Mouse (Mus musculus) 3134 (cell line): ENCODE measurements around the gene Il6.
"Not testable (repeated sequence)": the region's sequence is repeated elsewhere in the genome, so short reads cannot be mapped to it uniquely, and the experiment has no call there.

Experiments used
- DNase-seq: peaks from one replicate; pipeline ENCODE4 v3.0.0-alpha.2; 2011; ENCODE audit warnings: low spot score; ENCODE audit not compliant: insufficient read length; ENCODE audit errors: extremely low read depth

The Il6 gene

DNA sequence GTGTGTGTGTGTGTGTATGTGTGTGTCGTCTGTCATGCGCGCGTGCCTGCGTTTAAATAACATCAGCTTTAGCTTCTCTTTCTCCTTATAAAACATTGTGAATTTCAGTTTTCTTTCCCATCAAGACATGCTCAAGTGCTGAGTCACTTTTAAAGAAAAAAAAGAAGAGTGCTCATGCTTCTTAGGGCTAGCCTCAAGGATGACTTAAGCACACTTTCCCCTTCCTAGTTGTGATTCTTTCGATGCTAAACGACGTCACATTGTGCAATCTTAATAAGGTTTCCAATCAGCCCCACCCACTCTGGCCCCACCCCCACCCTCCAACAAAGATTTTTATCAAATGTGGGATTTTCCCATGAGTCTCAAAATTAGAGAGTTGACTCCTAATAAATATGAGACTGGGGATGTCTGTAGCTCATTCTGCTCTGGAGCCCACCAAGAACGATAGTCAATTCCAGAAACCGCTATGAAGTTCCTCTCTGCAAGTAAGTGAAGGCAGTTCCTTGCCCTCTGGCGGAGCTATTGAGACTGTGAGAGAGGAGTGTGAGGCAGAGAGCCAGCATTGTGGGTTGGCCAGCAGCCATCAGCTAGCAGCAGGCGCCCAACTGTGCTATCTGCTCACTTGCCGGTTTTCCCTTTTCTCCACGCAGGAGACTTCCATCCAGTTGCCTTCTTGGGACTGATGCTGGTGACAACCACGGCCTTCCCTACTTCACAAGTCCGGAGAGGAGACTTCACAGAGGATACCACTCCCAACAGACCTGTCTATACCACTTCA, at the start of gene Il6:
TSS of gene Il6 (plus strand) at position 389 of the 778 bp plus-strand sequence.
- peak; percentile 73 for DNase-seq

DNA sequence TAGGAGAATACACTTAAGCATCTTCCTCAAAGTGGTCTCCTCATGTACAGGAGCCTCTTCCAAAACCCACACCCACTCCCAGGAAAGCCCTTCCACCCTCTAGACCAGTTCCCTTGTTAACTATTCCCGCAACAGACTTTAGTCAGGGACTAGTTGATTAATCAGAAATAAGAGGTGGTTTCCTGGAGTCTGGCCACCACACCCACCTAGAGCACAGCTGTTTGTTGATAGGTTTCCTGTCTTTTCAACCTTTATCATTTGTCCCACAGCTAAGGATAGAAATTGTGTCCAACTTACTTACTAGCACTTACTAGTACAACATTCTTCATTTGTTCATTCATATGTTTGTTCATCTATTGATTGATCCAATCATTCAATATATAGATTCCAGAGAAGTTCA, 49.4 kb upstream of the Il6 start:
- DNase-seq = no peak

DNA sequence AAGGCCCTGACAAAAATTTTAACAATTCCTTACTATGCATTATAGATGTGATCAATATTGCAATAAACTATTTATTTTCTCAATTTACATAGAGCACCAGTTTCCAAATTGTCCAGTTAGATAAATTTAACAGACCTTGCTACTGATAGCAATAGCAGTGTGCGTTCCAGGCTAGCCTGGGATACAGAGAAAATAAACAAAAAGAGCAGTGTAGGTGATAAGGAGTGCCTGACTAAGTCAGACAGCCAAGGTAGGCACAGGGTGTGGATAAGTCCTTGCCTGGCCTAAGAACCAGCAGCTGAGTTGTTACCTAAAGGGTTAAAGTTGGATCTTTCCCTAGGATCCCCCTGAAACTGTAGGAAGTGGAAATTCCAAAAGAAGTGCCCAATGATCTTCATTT, 42.7 kb upstream of the Il6 start:
- no peak for DNase-seq

DNA sequence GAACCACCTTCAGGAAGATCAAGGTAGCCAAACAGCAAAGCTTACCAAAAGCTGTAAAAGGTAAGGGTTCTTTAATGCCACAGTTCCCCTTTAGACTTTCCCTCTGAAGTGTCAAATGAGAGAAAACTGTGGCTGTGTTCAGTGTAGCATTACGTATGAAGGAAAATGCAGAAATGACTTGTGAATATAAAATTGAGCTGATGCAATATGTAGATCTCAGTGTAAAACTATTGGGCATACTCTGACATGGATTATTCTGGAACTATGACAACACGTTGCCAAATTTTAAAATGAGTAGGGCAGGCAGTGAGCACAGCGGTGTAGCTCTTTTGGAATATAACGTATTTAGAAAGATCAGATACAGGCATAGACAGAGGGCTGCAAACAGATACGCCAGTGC, 40.1 kb upstream of the Il6 start:
- no peak for DNase-seq

DNA sequence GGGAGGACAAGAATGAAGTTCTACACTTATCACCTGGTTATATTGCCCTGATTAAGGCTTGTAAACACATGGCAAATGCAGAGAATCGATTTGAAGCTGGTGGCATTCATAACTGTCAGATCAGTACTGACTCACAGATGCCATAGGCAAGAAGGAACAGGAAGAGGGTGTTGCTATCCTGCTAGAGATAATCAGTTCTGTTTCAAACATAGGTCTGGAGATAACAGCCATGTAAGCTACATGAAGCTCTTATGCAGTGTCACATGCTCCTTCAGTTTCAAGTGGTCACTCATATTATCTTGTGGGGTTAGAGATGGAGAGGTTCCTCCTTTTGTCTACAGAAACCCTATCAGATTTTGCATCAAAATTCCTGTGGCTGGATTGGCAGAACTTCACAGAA, 39.4 kb upstream of the Il6 start:
- DNase-seq = no peak

DNA sequence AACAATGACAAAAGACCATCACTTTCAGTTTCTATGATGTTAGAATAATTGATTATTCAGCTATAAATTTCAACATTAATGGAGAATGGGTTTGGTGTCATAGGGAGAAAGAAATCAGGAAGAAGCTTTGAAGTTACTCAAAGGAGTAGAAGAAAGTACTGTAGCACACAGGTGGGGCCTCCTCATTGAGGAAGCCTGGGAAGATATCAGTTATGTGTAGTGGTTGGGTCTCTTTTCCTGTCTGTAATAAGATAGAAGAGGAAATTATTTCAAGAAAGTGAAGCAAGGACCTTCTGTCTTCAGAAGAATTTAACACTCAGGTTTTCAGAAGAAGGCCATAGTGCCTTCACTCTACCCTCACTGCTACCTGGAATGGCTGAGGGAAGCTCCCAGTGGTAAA, 38.8 kb upstream of the Il6 start:
- DNase-seq = no peak

DNA sequence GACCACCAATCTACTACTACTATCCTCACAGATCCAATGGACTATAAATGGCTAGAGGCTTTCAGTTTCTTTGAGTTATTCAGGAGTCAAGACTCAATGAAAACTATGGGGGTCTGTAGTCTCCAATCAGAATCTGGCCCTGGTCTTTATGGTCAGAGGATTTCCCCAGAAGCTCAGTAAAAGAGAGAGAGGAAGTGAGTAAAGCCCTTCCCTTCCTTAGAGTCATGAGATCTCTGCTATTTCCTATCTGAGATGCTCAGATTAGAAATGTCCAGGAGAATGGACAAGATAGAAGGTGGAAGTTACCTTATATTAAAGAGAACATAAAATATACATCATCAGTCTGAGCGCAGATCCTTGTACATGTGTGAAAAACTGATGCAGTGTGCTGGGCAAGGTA, 19.3 kb upstream of the Il6 start:
- no peak for DNase-seq

DNA sequence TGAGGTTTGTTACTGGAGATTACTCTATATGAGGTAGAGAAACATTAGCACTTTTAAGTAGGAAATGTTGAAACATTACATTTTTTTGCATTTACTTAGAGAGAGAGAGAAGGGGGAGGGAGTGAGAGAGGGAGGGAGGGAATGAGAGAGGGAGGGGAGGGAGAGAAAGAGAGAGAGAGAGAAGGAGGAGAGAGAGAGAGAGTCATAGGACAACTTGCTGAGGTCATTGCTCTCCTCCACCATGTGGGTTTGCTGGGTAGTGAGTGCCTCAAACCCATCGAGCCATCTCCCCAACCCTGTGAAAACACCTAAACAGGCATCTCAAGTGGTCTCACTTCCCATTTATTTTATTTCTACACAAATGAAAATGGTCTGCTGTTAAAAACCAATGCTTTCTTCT, 18.6 kb upstream of the Il6 start:
- DNase-seq = no peak

DNA sequence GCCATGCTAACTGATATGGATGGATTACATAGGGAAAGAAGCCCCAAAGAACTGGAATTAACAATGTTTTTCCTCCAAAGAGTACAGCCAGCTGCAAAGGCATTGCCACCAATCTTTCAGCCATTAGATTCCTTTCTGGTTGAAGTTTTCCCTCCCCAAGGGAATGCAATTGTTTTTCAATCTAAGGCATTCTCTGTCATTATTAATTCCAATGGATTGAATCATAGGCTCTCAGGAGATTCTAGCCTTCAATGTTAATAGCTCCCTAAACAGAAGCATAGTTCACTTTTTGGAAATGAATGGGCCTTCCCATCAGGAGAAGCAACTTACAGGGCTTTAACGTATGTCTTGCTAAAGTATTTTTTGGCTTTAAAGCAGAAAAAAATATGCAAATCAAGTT, 15.6 kb upstream of the Il6 start:
- DNase-seq = no peak

DNA sequence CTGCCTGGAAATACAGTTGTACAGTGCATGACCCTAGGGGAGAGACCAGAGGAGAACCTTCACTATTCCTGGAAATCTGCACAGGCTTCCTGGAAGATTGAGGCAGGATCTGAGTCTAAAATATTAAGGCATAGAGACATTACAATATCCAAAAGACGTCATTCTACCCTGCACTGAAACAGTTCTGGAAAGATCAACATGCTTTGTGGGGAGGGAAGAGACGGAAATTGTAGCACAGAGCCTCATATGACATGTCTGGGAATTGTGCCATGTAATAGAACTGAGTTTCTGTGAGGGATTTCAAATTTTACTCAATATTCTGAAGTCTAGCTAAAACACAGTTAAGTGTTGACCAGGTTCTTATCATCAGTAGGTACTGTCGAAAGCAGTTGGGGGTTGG, 12.0 kb upstream of the Il6 start:
- no peak for DNase-seq

DNA sequence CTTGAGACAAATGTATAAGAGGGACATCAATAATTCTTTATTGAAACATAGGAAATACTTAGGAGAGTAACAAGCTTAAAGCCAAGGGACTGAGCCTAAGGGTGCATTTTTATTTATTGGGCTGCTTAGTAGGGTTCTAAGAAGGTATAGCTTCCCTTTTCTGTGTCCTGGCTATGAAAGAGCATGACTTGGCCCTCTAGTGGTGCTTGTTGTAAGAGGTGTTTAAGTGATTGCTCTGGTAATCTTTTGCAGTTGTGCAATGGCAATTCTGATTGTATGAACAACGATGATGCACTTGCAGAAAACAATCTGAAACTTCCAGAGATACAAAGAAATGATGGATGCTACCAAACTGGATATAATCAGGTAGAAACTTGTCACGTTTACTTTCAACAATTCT, 1.7 kb downstream of the Il6 start:
- DNase-seq = peak; percentile 5

DNA sequence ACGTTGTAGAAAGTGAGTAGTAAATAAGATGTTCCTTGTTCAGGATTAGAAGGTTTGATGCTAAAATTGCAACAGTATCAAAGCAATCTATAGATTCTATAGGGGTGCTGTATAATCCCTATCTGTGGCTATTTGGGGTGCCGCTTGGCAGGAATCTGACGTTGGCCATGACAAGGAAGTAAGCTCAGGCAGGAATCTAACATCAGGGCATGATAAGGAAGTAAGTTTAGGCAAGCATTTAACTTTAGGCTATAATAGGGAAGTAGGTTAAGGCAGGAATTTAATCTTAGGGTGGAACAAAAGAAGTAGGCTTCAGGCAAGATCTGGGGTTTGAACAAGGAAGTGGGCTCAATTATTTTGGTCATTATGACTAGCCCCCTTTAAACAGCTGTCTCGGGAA, 22.9 kb downstream of the Il6 start:
- DNase-seq = not testable (repeated sequence)

DNA sequence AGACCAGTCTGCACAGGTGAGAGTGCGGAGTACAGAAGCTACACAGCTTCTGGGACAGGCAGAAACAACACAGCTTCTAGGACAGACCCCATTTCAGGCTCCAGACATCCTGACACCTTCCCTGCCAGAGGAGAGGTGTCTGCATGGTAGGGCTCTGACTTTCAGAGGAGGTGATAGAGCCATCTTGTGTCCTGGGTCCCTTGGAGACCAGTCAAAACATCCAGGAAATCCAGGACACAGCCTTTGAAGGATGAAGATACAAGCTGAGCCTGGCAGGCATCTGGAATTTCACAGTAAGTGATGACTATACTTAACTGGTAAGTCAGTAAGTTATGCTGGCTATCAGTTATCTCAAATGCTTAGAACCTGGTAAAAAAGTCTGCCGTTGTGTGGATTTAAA, 24.2 kb downstream of the Il6 start:
- DNase-seq = not testable (repeated sequence)

DNA sequence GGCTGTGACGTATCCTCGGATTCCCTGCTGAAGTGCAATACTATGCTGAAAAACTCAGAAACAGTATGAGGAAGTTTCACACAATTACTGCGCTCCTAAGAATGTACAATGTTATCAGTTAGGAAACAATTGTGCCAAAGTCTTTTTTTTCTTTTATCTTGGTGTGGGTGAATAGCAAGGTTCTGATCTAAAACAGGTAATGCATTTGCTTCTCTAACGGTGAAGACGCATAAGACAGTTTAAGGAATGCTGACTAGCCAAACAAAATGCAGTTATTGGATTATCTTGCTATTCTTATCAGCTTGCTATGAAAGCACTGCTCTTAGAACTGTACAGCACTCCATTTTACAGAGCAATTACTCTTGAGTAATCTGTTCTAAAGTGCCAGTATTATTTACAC, 26.4 kb downstream of the Il6 start:
- DNase-seq = not testable (repeated sequence)

DNA sequence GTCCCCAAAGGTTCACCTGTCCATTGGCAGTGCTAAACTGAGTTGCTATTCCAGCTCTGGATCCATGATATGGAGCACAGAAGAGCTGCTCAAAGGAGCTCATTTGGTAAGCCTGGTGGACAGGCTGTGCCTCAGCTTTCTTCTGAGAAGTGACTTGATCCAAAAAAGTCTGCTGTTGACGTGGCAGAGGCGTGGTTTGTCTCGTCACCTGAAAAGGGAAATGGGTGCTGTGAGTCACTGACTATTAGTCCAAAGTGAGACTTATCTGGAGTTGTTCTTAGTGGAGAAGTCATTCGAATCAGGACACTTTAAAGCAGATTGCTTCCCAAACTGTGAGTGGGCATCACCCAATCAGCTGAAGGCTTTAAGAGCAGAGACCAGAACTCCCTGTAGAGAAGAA, 26.9 kb downstream of the Il6 start:
- peak; percentile 24 for DNase-seq

DNA sequence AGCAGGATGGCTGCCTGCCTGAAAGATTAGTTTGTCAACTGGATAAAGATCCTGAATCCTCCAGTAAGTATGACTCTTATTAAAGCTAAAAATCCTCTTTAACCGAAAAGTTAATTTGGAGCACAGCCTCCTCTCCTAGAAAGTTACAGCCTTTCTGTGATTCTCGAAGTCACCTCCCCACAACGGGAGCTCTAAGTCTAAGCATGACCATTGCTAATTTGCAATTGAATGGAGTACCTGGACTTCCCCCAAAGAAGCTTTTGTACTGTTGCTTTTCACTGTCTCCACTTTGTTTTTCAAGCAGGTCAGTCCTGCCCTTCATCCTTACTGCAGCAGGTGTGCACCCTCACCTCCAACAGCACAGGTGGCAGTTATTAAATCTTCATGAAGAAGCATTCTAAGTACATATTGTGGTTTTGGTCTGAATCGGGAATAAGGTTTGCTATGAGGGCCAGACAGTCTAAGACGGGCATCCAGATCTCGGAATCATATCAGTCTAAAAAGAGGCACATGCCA, 45.4 kb downstream of the Il6 start:
- DNase-seq = no peak

DNA sequence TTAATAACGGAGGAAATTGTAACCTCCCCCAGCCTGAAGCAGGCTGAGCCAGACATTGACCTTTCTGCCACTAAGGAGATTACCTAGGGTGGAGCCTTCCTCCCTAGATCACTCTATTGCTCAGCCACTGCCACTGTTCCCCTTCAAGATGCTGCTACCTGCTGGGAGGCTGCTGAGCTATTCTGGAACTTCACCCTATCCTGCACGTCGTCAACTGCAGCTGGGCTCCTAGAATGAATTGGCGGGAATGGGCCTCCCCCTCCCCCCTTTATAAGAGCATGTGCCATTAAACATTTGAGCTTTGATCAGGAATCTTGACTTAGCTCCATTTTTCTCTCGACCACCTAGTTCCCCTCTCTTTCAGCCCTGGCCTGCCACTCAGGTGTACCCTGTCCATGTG, 46.7 kb downstream of the Il6 start:
- DNase-seq = not testable (repeated sequence)

DNA sequence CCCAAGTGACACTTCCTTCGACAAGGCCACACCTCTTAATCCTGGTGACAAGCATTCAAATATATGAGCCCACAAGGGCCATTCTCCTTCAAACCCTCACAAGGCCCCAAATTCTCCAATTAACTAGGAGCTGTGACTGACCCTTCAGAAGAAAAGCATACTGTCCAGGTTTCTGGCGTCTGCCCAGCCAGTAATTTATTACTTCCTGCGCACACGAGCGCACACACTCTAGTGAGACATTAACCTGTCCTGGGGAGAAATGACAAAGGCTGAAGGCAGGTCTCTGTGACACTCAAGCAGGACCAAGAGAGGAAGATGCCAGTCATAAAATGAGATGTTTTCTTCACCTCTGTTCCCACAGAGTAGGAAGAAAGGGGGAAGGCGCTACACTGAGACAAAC, 54.8 kb downstream of the Il6 start:
- no peak for DNase-seq
